Mouse (Mus musculus) heart, adult 2 months (tissue): Measurements from ENCODE around the gene Hhipl1. TPM values are rescaled to one million over a fixed set of nuclear protein-coding genes. Genes with fewer than 3 reads are reported as not detected.
A peak's percentile ranks its signal among the peaks of the same experiment; 100 is the strongest.

Source experiments
- DNase-seq, 2 experiments: peaks; one replicate each; pipeline ENCODE4 v3.0.0; 2021
- H3K27ac ChIP-seq: fragments of 200-600 bp; 2 replicates; pipeline ENCODE4 v1.8.1; 2022
- H3K27me3 ChIP-seq: fragments of 200-500 bp; 2 replicates; pipeline ENCODE4 v1.6.1; 2012; ENCODE audit warnings: mild to moderate bottlenecking, low read length, inconsistent platforms, mixed read lengths; ENCODE audit not compliant: control insufficient read depth, insufficient read depth
- H3K36me3 ChIP-seq: fragments of 200-500 bp; 2 replicates; pipeline ENCODE4 v1.6.1; 2012; ENCODE audit warnings: low read length, inconsistent platforms; ENCODE audit not compliant: control insufficient read depth, insufficient read depth
- H3K4me1 ChIP-seq: fragments of 200-500 bp; 2 replicates; pipeline ENCODE4 v1.6.1; 2011; ENCODE audit warnings: low read length; ENCODE audit not compliant: control insufficient read depth, insufficient read depth
- H3K4me3 ChIP-seq: fragments of 200-600 bp; 2 replicates; pipeline ENCODE4 v1.8.1; 2022
- H3K79me2 ChIP-seq: fragments of 200-500 bp; replicated peaks from 2 replicates; pipeline ENCODE4 v1.6.1; 2012; ENCODE audit warnings: mild to moderate bottlenecking, inconsistent platforms, low read length, moderate library complexity, mixed read lengths; ENCODE audit not compliant: control insufficient read depth, insufficient read depth
- H3K9ac ChIP-seq: fragments of 200-500 bp; 2 replicates; pipeline ENCODE4 v1.6.1; 2012; ENCODE audit warnings: low read depth, mild to moderate bottlenecking, control low read depth, inconsistent platforms, low read length, mixed read lengths
- CTCF ChIP-seq: fragments of 200-600 bp; IDR thresholded peaks from 2 replicates; pipeline ENCODE4 v1.8.1; 2022; ENCODE audit warnings: antibody characterized with exemption, mild to moderate bottlenecking, moderate library complexity
- EP300 ChIP-seq: fragments of 200-500 bp; IDR thresholded peaks from 2 replicates; pipeline ENCODE4 v1.6.1; 2011; ENCODE audit warnings: low read depth, low read length, control low read depth; ENCODE audit not compliant: insufficient read depth
- POLR2A ChIP-seq: fragments of 200-500 bp; IDR thresholded peaks from 2 replicates; pipeline ENCODE4 v1.6.1; 2011; ENCODE audit warnings: mild to moderate bottlenecking, low read depth, low read length, control low read depth; ENCODE audit not compliant: insufficient read depth
- WGBS: fragments of 180-500 bp; shearing (Covaris S2); methylation state at CpG from one replicate; pipeline ENCODE4 v1.1.7; 2018; 5-methylcytosine and 5-hydroxymethylcytosine counted together
- intact Hi-C: fragments of 180-260 bp; cut with DNase I; formaldehyde crosslinking; loops from one replicate; pipeline ENCODE4 v1.15.1; 2025
- polyA plus RNA-seq: library from polyadenylated mRNA; depleted of rRNA; stranded (reverse); fragments of >200 nt; gene quantifications from 2 replicates; pipeline ENCODE4 v1.2.3, GENCODE M21; 2012
- total RNA-seq, 2 experiments: library from RNA; stranded (reverse); gene quantifications; 2 replicates each; pipeline ENCODE4 v1.2.3; 2021

Gene Hhipl1
- total and polyA plus RNA-seq, 3 experiments = 1.2 to 1.8 (median 1.5) TPM

DNA sequence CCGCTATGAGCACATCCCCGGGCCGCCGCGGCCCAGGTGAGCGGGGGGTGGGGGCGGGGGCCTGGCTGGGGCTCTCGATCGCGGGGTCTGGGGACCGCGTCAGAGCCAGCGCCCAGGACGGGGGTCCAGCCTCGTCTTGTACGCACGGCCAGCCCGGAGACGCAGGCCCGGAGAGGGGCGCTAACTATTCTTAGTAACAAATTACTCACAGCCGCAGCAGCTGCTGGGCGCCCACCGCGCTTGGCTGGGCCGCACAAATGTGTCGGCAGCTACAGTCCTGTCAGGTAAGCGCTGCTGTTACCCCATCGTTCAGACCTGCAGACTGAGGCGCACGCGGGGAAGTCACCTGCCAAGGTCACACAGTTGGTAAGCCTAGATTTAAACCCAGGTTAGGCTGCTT lies 28.5 kb downstream of the Hhipl1 start:
- H3K4me3 ChIP-seq = peak overlapping the region; percentile 57
- no peaks in the 10 kb centered on the region for H3K79me2 ChIP-seq
- H3K27me3 ChIP-seq = no peaks in the 10 kb centered on the region
- TF ChIP-seq EP300 (no peak), POLR2A (no peak), CTCF (no peak)
- H3K9ac ChIP-seq = peak overlapping the region; percentile 59
- 4% methylated on average over 32 of the region's 32 CpGs for WGBS
- DNase-seq = no peak
- H3K36me3 ChIP-seq = no peaks in the 10 kb centered on the region
- no peak overlapping the region; the same call in 1 of the 2 replicates for H3K27ac ChIP-seq
- intact Hi-C loops = no loop called here
- H3K4me1 ChIP-seq = peaks cover 2% of the 10 kb centered on the region

DNA sequence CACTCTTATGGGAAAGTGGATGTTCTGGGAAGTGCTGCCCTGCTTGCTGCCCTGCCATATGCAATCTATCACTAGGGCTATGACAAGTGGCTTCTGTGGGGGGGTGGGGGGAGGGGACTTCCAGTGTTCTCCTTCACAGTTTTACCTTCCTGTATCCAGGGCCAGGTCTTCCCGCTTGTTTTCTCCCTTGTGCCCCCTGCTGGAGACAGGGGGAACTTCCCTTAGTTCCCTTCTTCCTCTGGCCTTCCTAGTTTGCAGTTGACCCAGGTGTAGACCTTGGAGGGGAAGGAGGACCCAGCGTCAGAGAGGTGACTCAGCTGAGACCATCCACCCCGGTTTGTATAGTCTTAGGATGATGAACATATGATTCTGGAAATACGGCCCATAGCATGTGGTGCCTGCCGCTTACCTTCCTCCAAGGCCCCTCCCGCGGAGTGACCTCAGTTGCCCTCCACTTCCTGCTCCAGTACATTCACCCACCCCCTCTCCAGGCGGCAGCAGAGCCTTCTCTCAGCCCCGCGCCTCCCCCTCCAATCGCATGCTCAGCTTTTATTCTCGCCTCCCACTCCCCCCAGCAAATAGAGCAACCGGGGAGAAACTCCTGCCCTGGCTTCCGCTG lies 32.6 kb downstream of the Hhipl1 start:
- WGBS = 32% methylated on average over 14 of the region's 14 CpGs

DNA sequence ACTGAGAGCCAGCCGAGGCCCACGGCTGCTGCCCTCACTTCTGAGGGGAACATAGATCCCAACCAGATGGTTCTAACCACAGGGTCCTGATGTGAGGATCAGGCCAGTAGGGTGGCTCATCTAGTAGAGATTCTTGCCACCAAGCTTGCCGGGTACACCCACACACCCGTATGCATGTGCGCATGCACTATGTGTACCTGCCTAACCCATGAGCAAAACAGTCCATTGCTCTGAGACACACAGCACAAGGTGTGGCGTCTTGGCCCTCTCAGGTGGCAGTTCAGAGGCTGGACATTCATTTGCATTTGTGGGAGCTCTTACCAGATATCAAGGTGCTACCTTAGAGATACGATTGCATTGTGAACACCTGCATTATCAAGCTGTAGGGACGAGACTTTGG lies 42.1 kb downstream of the Hhipl1 start:
- 86% methylated on average over 8 of the region's 8 CpGs for WGBS
- Histone ChIP-seq H3K79me2 (no peaks in the 10 kb centered on the region), H3K36me3 (no peaks in the 10 kb centered on the region), H3K4me3 (no peak overlapping the region), H3K4me1 (no peaks in the 10 kb centered on the region), H3K27me3 (no peaks in the 10 kb centered on the region), H3K9ac (no peak overlapping the region), H3K27ac (no peak overlapping the region)
- no peak for DNase-seq
- intact Hi-C loops = no loop called here
- TF ChIP-seq POLR2A (no peak), EP300 (no peak), CTCF (no peak)

More for the DNA sequence above, 32.6 kb downstream of the Hhipl1 start:
- Histone ChIP-seq H3K27me3 (no peaks in the 10 kb centered on the region), H3K36me3 (no peaks in the 10 kb centered on the region), H3K4me3 (no peak overlapping the region), H3K4me1 (no peaks in the 10 kb centered on the region), H3K27ac (no peak overlapping the region), H3K79me2 (no peaks in the 10 kb centered on the region), H3K9ac (no peak overlapping the region)
- DNase-seq = peak; percentile 23 to 52
- TF ChIP-seq EP300 (peak; percentile 53; the same call in 1 of the 2 replicates), POLR2A (no peak), CTCF (peak; percentile 78)
- intact Hi-C loops = no loop called here

DNA sequence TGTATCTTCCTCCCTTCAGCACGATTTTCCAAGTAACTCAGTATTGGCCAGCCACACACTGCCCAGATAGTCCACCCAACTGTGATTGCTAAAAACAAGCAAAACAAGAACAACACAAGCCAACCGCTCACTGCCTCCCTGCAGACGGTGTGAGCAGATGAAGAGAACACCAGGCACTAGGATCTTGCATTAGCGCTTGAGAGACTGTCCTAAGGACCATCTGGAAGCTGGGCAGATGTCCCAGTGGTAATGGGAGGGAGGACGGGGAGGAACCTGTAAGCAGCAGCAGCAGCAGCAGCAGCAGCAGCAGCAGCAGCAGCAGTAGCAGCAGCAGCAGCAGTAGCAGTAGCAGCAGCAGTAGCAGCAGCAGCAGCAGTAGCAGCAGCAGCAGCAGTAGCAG lies 43.0 kb downstream of the Hhipl1 start:
- peak in 1 of 2 experiments; percentile 21 for DNase-seq
- 53% methylated on average over 5 of the region's 5 CpGs for WGBS

DNA sequence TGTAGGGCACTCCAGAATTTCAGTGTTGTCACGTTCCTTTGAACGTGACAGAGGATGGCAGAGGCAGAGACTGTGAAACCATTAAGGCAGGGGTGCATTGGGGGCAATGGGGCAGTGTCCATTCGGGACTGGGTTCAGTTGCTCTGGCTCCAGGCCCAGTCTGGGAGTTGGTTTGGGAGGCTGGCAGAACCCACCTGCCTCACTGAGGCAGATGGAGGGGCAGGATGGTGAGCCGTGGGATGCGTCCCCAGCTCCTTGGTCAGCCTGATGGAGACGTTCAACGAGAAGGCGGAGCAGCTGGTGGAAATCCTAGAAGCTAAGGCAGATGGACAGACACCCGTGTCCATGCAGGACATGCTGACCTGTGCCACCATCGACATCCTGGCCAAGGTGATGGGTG lies 44.9 kb downstream of the Hhipl1 start:
- no peak for DNase-seq
- Histone ChIP-seq H3K36me3 (no peaks in the 10 kb centered on the region), H3K4me3 (no peak overlapping the region), H3K27ac (no peak overlapping the region), H3K27me3 (peaks cover 2% of the 10 kb centered on the region; the same call in 1 of the 2 replicates), H3K9ac (no peak overlapping the region), H3K79me2 (no peaks in the 10 kb centered on the region), H3K4me1 (no peaks in the 10 kb centered on the region)
- intact Hi-C loops = no loop called here
- WGBS = 88% methylated on average over 10 of the region's 10 CpGs
- TF ChIP-seq POLR2A (no peak), EP300 (no peak), CTCF (no peak)

More for the DNA sequence above, 43.0 kb downstream of the Hhipl1 start:
- intact Hi-C loops = no loop called here
- H3K27ac ChIP-seq = no peak overlapping the region
- H3K27me3 ChIP-seq = peaks cover 2% of the 10 kb centered on the region; the same call in 1 of the 2 replicates
- H3K9ac ChIP-seq = no peak overlapping the region
- TF ChIP-seq POLR2A (no peak), EP300 (no peak), CTCF (no peak)
- H3K4me3 ChIP-seq = no peak overlapping the region
- H3K4me1 ChIP-seq = no peaks in the 10 kb centered on the region
- no peaks in the 10 kb centered on the region for H3K36me3 ChIP-seq
- no peaks in the 10 kb centered on the region for H3K79me2 ChIP-seq

DNA sequence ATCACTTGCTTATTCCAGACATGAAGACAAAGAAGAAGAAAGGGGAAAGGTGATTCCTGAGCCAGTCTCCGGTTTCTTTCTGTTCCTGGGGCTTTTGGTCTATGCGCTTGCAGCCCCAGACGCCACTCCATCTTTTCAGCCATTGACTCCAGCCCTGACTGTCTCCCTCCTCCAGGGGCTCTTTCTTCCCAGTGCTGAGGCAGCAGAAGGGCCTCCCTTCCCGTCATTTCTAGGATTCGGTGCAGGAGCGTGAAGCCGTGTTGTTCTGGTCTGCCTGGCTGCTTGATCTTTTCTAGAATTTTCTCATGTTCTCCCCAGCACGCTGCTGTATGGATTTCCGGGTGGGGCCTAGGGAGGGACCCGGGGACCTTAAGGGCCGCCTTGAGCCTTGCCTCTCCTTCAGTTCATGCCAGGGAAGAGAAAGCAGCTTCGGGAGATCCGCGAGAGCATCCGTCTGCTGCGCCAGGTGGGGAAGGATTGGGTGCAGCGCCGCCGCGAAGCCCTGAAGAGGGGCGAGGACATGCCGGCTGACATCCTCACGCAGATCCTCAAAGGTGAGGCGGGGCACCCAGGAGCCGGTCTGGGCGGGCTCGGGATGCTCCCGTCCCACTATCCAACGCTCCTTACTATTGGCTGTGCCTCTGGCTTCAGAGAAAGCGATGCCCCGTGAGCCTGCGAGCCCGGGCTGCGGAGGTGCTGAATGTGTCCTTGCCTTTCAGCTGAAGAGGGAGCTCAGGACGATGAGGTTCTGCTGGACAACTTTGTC lies 46.5 kb downstream of the Hhipl1 start:
- Histone ChIP-seq H3K4me3 (no peak overlapping the region), H3K9ac (no peak overlapping the region), H3K79me2 (no peaks in the 10 kb centered on the region), H3K27me3 (peaks cover 2% of the 10 kb centered on the region; the same call in 1 of the 2 replicates), H3K27ac (no peak overlapping the region), H3K36me3 (no peaks in the 10 kb centered on the region), H3K4me1 (no peaks in the 10 kb centered on the region)
- WGBS = 17% methylated on average over 35 of the region's 35 CpGs
- TF ChIP-seq POLR2A (no peak), CTCF (no peak), EP300 (no peak)
- no peak for DNase-seq
- intact Hi-C loops = no loop called here
